Mouse (Mus musculus): Measurements from ENCODE around the gene Zfr. TPM values are rescaled to one million over a fixed set of nuclear protein-coding genes. Genes with fewer than 3 reads are reported as not detected.

Zfr gene
- 77.5 and 91.0 TPM in 2 replicates for total RNA-seq (2017)

GRCm38 (mm10) chr15:12117242-12118092 lies at the start of gene Zfr:
TSS of gene Zfr (plus strand) at chr15:12117831.
- ATAC-seq (replicated peaks; ENCODE audit: low read depth, poor library complexity, severe bottlenecking): peak; percentile 80

GRCm38 (mm10) chr15:12067971-12068370 lies 49.7 kb upstream of the Zfr start:
- no peak for ATAC-seq (replicated peaks; ENCODE audit: low read depth, poor library complexity, severe bottlenecking)

- no peak for ATAC-seq (replicated peaks; ENCODE audit: low read depth, poor library complexity, severe bottlenecking)
Measured at GRCm38 (mm10) chr15:12068395-12069218, 49.0 kb upstream of the Zfr start.

- no peak for ATAC-seq (replicated peaks; ENCODE audit: low read depth, poor library complexity, severe bottlenecking)
Measured at GRCm38 (mm10) chr15:12072709-12073336, 44.8 kb upstream of the Zfr start.

GRCm38 (mm10) chr15:12074426-12074825 lies 43.2 kb upstream of the Zfr start:
- ATAC-seq (replicated peaks; ENCODE audit: low read depth, poor library complexity, severe bottlenecking): no peak

DNA sequence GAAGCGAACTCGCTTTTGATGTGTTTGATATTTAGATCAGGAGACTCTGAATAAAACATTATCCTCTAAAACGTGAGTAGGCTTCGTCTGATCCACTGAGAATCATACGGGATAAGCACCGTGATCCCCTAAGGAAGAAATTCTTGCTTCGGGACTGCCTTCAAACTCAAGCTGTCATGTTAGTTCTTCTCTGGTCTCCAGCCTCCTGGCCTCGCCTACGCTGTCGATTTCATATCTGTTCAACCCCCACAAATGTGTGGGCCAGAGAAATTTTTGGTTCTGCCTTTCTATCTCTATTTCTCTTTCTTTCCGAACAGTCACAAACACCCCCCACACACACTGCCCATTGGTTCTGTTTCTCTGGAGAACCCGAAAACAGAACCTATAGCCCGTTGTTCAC lies 35.3 kb upstream of the Zfr start:
- ATAC-seq (replicated peaks; ENCODE audit: low read depth, poor library complexity, severe bottlenecking): no peak

- no peak for ATAC-seq (replicated peaks; ENCODE audit: low read depth, poor library complexity, severe bottlenecking)
Measured at GRCm38 (mm10) chr15:12084164-12084563, 33.5 kb upstream of the Zfr start.

- ATAC-seq (replicated peaks; ENCODE audit: low read depth, poor library complexity, severe bottlenecking): peak; percentile 84
Measured at GRCm38 (mm10) chr15:12084859-12085258, 32.8 kb upstream of the Zfr start.

DNA sequence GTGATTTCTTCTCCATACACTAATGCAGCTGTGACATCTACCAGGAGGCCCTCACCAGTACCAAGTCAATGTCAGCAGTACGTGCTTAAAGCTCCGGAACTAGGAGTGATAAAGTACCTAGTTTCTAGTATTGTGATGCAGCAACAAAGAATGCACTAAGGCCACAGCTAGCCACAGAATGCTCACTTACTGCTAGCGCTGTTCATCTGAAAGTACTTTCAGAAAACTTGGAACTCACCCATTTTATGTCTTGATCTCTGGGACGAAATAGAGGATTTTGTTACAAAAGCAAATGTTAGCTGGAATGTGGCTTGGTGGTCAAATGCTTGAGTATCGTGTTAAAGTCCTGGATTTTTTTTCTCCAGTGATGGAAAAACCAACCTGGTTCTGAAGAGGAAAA lies 30.0 kb upstream of the Zfr start:
- ATAC-seq (replicated peaks; ENCODE audit: low read depth, poor library complexity, severe bottlenecking): no peak

DNA sequence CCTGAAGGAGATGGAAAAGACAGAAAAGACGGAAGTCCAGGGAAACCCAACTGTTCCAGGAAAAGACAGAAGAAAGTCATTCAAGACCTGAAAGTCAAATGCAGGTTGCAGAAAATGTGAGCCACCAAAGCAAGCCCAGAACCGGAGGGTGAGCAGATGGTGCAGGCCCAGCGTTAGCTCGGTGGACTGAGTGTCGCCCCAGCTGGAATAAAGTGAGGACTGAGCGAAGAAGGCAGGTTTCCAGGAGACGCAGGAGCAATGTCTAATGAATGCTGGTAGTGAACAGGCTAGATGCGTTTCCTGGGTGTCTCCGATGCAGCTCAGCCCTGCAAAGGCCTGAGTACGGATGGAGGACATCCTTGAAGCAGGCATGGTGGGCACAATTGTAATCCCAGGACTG lies 29.5 kb upstream of the Zfr start:
- no peak for ATAC-seq (replicated peaks; ENCODE audit: low read depth, poor library complexity, severe bottlenecking)

DNA sequence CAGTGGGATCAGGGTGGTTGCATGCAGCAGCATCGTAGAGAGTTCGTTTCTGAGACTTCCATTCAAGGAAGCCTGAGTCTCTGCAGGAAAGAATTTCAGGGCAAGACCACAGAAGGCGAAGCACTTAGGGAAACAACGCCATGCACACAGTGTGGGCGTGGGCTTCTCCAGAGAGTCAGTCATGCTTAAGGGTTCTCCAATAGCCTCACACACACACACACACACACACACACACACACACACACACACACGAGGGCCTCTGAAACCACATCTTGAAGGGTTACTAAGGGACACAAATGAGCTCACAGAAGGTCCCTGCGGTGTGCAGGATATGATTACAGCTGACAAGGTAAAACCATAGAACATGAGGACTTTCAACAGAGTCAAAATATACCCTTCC lies 27.5 kb upstream of the Zfr start:
- no peak for ATAC-seq (replicated peaks; ENCODE audit: low read depth, poor library complexity, severe bottlenecking)

GRCm38 (mm10) chr15:12090981-12091669 lies 26.5 kb upstream of the Zfr start:
- ATAC-seq (replicated peaks; ENCODE audit: low read depth, poor library complexity, severe bottlenecking): no peak

DNA sequence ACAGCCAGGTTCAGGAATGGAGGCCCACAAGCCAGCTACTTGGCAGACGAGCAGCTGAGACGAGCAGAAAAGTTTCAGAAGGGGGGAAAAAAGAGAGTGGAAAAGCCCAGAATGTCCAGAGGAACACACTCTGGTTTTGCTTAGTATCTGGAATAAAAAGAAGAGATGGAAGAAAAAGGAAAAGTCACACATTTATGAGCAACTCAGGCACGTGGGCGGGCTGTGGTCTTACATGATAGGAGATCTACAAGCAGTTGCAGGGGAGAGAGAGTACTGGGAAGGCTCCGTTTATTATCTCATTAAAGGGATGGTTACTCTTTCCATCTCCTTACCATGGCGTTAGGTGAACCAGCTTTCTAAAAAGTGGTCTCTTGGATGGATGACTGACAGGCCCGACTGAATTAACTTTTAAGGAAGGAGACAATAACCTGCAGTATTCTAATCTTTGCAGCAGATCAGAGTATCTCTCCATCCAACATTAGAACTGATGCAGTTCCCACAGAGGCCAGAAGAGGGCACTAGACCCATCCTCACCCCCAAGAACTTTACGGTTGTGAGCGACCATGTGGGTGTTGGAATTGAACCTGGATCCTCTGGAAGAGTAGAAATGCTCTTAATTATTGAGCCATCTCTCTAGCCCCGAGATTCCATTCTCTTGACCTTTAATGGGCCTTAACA lies 25.7 kb upstream of the Zfr start:
- ATAC-seq (replicated peaks; ENCODE audit: low read depth, poor library complexity, severe bottlenecking): peak; percentile 79

DNA sequence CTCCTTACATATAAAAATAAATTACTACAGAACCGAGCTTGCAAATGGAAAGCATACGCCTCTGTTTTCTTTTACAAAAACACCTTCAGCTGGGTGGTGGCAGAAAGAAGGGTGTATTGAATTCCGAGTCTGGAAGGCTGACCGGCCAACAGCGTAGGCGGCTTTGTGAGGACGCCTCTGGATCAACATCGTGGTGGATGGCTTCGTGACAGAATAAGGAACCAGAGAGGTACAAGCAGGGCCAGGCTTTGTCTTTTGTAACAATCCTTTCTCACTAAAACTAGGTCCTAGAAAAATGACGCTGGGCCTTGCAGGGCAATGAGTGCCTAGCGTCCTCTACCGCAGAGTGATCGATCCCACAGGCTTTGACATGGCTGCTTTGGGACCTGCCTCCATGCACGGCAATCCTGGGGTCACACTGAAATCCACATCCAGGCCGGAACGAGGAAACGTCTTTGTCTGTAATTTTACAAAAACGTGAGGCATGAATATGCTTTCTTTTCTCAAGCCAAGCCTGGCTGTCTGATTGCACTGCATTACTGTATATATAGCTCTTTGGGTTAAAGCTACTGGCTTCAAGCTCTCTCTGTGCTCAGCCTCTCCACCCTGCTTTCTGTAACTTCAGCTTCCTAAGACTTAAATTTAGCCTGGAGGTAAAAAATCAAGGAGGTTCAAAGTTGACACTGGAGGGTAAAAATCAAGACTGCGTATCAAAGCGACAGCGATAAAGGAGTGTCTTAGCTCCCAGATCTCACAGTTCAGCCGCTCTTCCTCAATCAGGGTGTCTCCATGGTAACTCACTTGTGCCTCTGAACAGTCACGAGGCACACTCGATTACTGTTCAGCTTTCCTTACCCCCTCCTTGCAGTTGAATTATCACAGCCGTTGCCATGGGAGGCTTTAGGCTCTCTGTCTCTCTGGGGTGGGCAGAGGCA lies 24.3 kb upstream of the Zfr start:
- ATAC-seq (replicated peaks; ENCODE audit: low read depth, poor library complexity, severe bottlenecking): no peak

- ATAC-seq (replicated peaks; ENCODE audit: low read depth, poor library complexity, severe bottlenecking): no peak
Measured at GRCm38 (mm10) chr15:12093961-12094566, 23.6 kb upstream of the Zfr start.

GRCm38 (mm10) chr15:12096447-12096846 lies 21.2 kb upstream of the Zfr start:
- ATAC-seq (replicated peaks; ENCODE audit: low read depth, poor library complexity, severe bottlenecking): no peak

DNA sequence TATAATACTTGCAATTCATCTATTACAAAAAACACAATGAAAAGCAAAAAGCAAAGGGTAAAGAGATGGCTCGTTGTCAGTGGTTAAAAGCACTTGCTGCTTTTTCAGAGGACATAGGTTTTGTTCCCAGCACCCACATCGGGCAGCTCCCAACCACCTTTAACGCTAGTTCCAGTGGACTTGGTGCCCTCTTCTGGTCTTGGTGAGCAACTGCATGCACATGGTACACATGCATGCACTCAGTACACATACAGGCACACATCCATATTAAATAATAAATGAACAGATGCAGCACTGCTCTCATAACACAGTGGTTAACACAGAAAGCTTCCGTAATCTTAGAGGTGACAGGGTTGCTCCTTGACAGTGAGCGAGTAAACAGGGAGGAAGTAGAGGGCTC lies 20.3 kb upstream of the Zfr start:
- ATAC-seq (replicated peaks; ENCODE audit: low read depth, poor library complexity, severe bottlenecking): no peak

DNA sequence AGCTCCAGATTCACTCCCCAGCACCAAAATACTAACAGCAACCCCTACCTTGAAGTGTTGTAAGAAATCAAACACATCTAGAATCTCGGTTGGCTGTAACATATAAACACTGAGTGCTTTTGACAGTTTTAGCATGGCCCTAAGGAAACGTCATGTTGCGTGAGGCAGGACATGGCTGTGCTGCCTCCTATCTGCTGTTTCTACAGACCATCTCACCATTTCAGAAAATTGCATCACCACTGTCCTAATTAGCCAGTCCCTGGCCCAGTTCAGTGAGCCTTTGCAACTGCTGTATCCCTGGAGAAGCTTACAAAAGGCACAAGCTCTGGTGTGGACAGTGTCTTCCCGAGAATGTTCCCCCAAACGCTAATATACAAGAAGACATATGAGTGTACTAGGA lies 16.7 kb upstream of the Zfr start:
- ATAC-seq (replicated peaks; ENCODE audit: low read depth, poor library complexity, severe bottlenecking): no peak
